Mouse (Mus musculus): ENCODE measurements around the gene Nt5m.
"Not testable (repeated sequence)": the region's sequence is repeated elsewhere in the genome, so short reads cannot be mapped to it uniquely, and the experiment has no call there.

The Nt5m gene

GRCm38 (mm10) chr11:59839008-59839458 lies at the start of gene Nt5m:
Nt5m (plus strand) TSS chr11:59839447.
- peak; percentile 93 for DNase-seq

- DNase-seq: no peak
Measured at GRCm38 (mm10) chr11:59793390-59793789, 45.9 kb upstream of the Nt5m start.

GRCm38 (mm10) chr11:59800412-59800811 lies 38.8 kb upstream of the Nt5m start:
- no peak for DNase-seq

- DNase-seq: no peak
Measured at GRCm38 (mm10) chr11:59801881-59802280, 37.4 kb upstream of the Nt5m start.

GRCm38 (mm10) chr11:59803516-59803915 lies 35.7 kb upstream of the Nt5m start:
- DNase-seq: no peak

- no peak for DNase-seq
Measured at GRCm38 (mm10) chr11:59804409-59805110, 34.7 kb upstream of the Nt5m start.

GRCm38 (mm10) chr11:59805256-59805655 lies 34.0 kb upstream of the Nt5m start:
- DNase-seq: no peak

GRCm38 (mm10) chr11:59805656-59806055 lies 33.6 kb upstream of the Nt5m start:
- DNase-seq: no peak

GRCm38 (mm10) chr11:59808170-59808960 lies 30.9 kb upstream of the Nt5m start:
- DNase-seq: no peak

GRCm38 (mm10) chr11:59809071-59809669 lies 30.1 kb upstream of the Nt5m start:
- peak; percentile 31 for DNase-seq

GRCm38 (mm10) chr11:59809670-59810474 lies 29.4 kb upstream of the Nt5m start, which contains the start of gene Flcn:
Flcn (minus strand) TSS chr11:59810016.
- DNase-seq: peak; percentile 85

GRCm38 (mm10) chr11:59810480-59811158 lies 28.6 kb upstream of the Nt5m start:
- DNase-seq: peak; percentile 34

- DNase-seq: no peak
Measured at GRCm38 (mm10) chr11:59811211-59811610, 28.0 kb upstream of the Nt5m start.

- no peak for DNase-seq
Measured at GRCm38 (mm10) chr11:59813276-59813675, 26.0 kb upstream of the Nt5m start.

- DNase-seq: no peak
Measured at GRCm38 (mm10) chr11:59814311-59814710, 24.9 kb upstream of the Nt5m start.

- no peak for DNase-seq
Measured at GRCm38 (mm10) chr11:59814936-59815335, 24.3 kb upstream of the Nt5m start.

GRCm38 (mm10) chr11:59815482-59816065 lies 23.7 kb upstream of the Nt5m start:
- DNase-seq: no peak

GRCm38 (mm10) chr11:59817916-59818315 lies 21.3 kb upstream of the Nt5m start:
- DNase-seq: no peak

- no peak for DNase-seq
Measured at GRCm38 (mm10) chr11:59821625-59822024, 17.6 kb upstream of the Nt5m start.

- not testable (repeated sequence) for DNase-seq
Measured at GRCm38 (mm10) chr11:59837789-59838188, 1.5 kb upstream of the Nt5m start.

- DNase-seq: no peak
Measured at GRCm38 (mm10) chr11:59838426-59838825, 821 bp upstream of the Nt5m start.
